Mouse (Mus musculus) limb, embryonic 12.5 days (tissue): ENCODE results near the gene Vmn1r3. TPM values are rescaled to one million over a fixed set of nuclear protein-coding genes. Genes with fewer than 3 reads are reported as not detected.
"Not testable (repeated sequence)": the region's sequence is repeated elsewhere in the genome, so short reads cannot be mapped to it uniquely, and the experiment has no call there.

ENCODE experiments used
- ATAC-seq: fragments of 200-750 bp; cut with Nextera tagmentation; 2 replicates; pipeline ENCODE4 v1.8.0; 2017; ENCODE audit warnings: low read depth, moderate TSS enrichment; ENCODE audit not compliant: insufficient number of reproducible peaks, insufficient read depth, low FRiP score, low TSS enrichment
- H3K27ac ChIP-seq: fragments of 300-500 bp; sonication (generic); 2 replicates; pipeline ENCODE4 v1.5.1; 2016; ENCODE audit warnings: mild to moderate bottlenecking, moderate library complexity
- H3K27me3 ChIP-seq: fragments of 300-500 bp; sonication (generic); 2 replicates; pipeline ENCODE4 v1.6.1; 2016; ENCODE audit warnings: mild to moderate bottlenecking, moderate library complexity
- H3K36me3 ChIP-seq: fragments of 300-500 bp; sonication (generic); 2 replicates; pipeline ENCODE4 v1.6.1; 2016; ENCODE audit warnings: mild to moderate bottlenecking, moderate library complexity
- H3K4me1 ChIP-seq: fragments of 300-500 bp; sonication (generic); replicated peaks from 2 replicates; pipeline ENCODE4 v1.6.1; 2016
- H3K4me2 ChIP-seq: fragments of 300-500 bp; sonication (generic); 2 replicates; pipeline ENCODE4 v1.6.1; 2016; ENCODE audit warnings: mild to moderate bottlenecking, moderate library complexity
- H3K4me3 ChIP-seq: fragments of 300-500 bp; sonication (generic); replicated peaks from 2 replicates; pipeline ENCODE4 v1.5.1; 2016; ENCODE audit warnings: mild to moderate bottlenecking
- H3K9ac ChIP-seq: fragments of 300-500 bp; sonication (generic); replicated peaks from 2 replicates; pipeline ENCODE4 v1.6.1; 2016; ENCODE audit warnings: mild to moderate bottlenecking, moderate library complexity
- H3K9me3 ChIP-seq: fragments of 300-500 bp; sonication (generic); 2 replicates; pipeline ENCODE4 v1.6.1; 2016; ENCODE audit warnings: mild to moderate bottlenecking, moderate library complexity
- WGBS: fragments of 180-500 bp; shearing (Covaris S2); methylation state at CpG from one replicate; pipeline ENCODE4 v1.1.7; 2016; 5-methylcytosine and 5-hydroxymethylcytosine counted together
- polyA plus RNA-seq: library from polyadenylated mRNA; unstranded; fragments of >200 nt; fragmentation: Nextera tagmentation; extraction: Ambion mirVana; gene quantifications from 2 replicates; pipeline ENCODE4 v1.2.1, GENCODE M21; 2016

Vmn1r3 gene
- polyA plus RNA-seq, result not detected in 2 replicates

GRCm38 (mm10) chr4:3185258-3185657, at the start of gene Vmn1r3:
Gene Vmn1r3, minus strand, starts transcription at chr4:3185358.
- 89% methylated on average over 1 of the region's 1 CpGs for WGBS
- not testable (repeated sequence) for ATAC-seq, H3K27me3 ChIP-seq, H3K27ac ChIP-seq, H3K9ac ChIP-seq, H3K4me2 ChIP-seq, H3K36me3 ChIP-seq, H3K4me1 ChIP-seq, H3K4me3 ChIP-seq
- peaks cover 19% of the 10 kb centered on the region for H3K9me3 ChIP-seq

DNA sequence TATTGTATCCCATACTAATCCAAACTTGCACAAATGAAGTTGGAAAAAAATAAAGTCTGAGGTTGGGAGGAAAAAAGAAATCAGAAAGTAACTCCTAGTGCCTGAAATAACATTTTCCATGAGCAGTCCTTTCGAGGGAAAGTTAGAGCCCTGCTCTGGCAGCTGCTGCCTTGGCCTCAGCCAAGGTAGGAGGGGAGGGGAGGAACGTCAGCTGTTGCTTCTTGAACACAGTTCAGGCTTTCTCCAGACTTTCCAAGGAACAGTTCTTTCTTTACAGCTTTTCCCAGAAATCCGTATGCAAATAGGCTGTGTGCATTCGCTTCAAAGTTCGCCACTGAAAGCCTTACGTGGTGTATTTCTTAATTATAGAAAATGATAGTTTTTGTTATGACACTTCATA, 46.9 kb upstream of the Vmn1r3 start:
- WGBS, result 65% methylated on average over 6 of the region's 6 CpGs
- H3K36me3 ChIP-seq, result no peaks in the 10 kb centered on the region
- no peak for ATAC-seq
- no peak overlapping the region for H3K9ac ChIP-seq
- H3K9me3 ChIP-seq, result peaks cover 35% of the 10 kb centered on the region
- peaks cover 19% of the 10 kb centered on the region for H3K27me3 ChIP-seq
- no peak overlapping the region for H3K4me3 ChIP-seq
- H3K27ac ChIP-seq, result no peak overlapping the region
- H3K4me1 ChIP-seq, result no peaks in the 10 kb centered on the region
- no peak overlapping the region for H3K4me2 ChIP-seq

GRCm38 (mm10) chr4:3230908-3231684, 45.9 kb upstream of the Vmn1r3 start:
- Histone ChIP-seq H3K4me1 (no peaks in the 10 kb centered on the region), H3K4me3 (peak overlapping the region; percentile 44), H3K9ac (peak overlapping the region; percentile 51; the same call in 1 of the 2 replicates), H3K9me3 (peaks cover 36% of the 10 kb centered on the region), H3K27ac (no peak overlapping the region), H3K27me3 (peaks cover 17% of the 10 kb centered on the region), H3K36me3 (no peaks in the 10 kb centered on the region), H3K4me2 (peak overlapping the region; percentile 75)
- ATAC-seq, result no peak
- WGBS, result 5% methylated on average over 37 of the region's 48 CpGs

- no peak overlapping the region for H3K9ac ChIP-seq
- 0 out of 2 replicates have a peak, but pooled peaks have one; percentile 40 for ATAC-seq
- H3K4me1 ChIP-seq, result no peaks in the 10 kb centered on the region
- no peak overlapping the region for H3K4me3 ChIP-seq
- WGBS, result 69% methylated on average over 4 of the region's 4 CpGs
- H3K9me3 ChIP-seq, result peaks cover 47% of the 10 kb centered on the region
- H3K27ac ChIP-seq, result no peak overlapping the region
- H3K36me3 ChIP-seq, result no peaks in the 10 kb centered on the region
- H3K4me2 ChIP-seq, result no peak overlapping the region
- peaks cover 17% of the 10 kb centered on the region for H3K27me3 ChIP-seq
Measured at GRCm38 (mm10) chr4:3229532-3229931, 44.4 kb upstream of the Vmn1r3 start.

GRCm38 (mm10) chr4:3228476-3228875, 43.3 kb upstream of the Vmn1r3 start:
- Histone ChIP-seq H3K4me1 (no peaks in the 10 kb centered on the region), H3K4me3 (no peak overlapping the region), H3K9ac (no peak overlapping the region), H3K9me3 (peaks cover 47% of the 10 kb centered on the region), H3K4me2 (no peak overlapping the region), H3K36me3 (no peaks in the 10 kb centered on the region), H3K27ac (no peak overlapping the region), H3K27me3 (peaks cover 17% of the 10 kb centered on the region)
- peak; percentile 20; the same call in 1 of the 2 replicates for ATAC-seq
- WGBS, result 69% methylated on average over 4 of the region's 4 CpGs

DNA sequence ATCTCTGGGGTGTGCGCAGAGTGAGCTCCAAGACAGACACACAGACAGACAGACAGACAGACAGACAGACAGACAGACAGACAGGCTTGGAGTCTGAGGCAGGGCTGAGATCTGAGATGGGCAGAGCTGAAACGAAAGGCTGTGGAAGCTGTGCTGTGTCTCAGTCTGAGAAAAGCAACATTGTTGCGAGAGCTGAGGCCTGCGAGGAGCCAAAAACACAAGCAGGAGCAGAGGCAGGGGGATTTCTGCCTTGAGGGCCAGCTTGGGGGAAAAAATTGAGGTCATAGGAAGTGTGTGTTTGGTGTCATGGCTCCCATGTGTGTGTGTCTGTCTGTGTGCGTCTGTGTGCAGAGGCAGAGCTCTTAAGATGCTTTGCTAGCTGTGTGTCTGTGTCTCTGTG, 42.6 kb upstream of the Vmn1r3 start:
- Histone ChIP-seq H3K36me3 (no peaks in the 10 kb centered on the region), H3K9me3 (peaks cover 47% of the 10 kb centered on the region), H3K4me3 (no peak overlapping the region), H3K9ac (no peak overlapping the region), H3K4me2 (no peak overlapping the region), H3K4me1 (no peaks in the 10 kb centered on the region), H3K27me3 (peaks cover 14% of the 10 kb centered on the region), H3K27ac (no peak overlapping the region)
- 61% methylated on average over 5 of the region's 5 CpGs for WGBS
- ATAC-seq, result no peak

- Histone ChIP-seq H3K27ac (no peak overlapping the region), H3K27me3 (peaks cover 11% of the 10 kb centered on the region), H3K4me3 (no peak overlapping the region), H3K9me3 (peaks cover 41% of the 10 kb centered on the region), H3K4me2 (no peak overlapping the region), H3K9ac (no peak overlapping the region), H3K4me1 (no peaks in the 10 kb centered on the region), H3K36me3 (no peaks in the 10 kb centered on the region)
- WGBS, result 73% methylated on average over 3 of the region's 3 CpGs
- ATAC-seq, result no peak
Measured at GRCm38 (mm10) chr4:3226488-3226887, 41.3 kb upstream of the Vmn1r3 start.

GRCm38 (mm10) chr4:3225416-3225815, 40.3 kb upstream of the Vmn1r3 start:
- WGBS, result 66% methylated on average over 3 of the region's 3 CpGs
- not testable (repeated sequence) for ATAC-seq, H3K36me3 ChIP-seq, H3K4me3 ChIP-seq, H3K27me3 ChIP-seq, H3K4me2 ChIP-seq, H3K4me1 ChIP-seq, H3K27ac ChIP-seq, H3K9ac ChIP-seq
- H3K9me3 ChIP-seq, result peaks cover 41% of the 10 kb centered on the region

- 54% methylated on average over 3 of the region's 3 CpGs for WGBS
Measured at GRCm38 (mm10) chr4:3224848-3225247, 39.7 kb upstream of the Vmn1r3 start.

GRCm38 (mm10) chr4:3223483-3224209, 38.5 kb upstream of the Vmn1r3 start:
- H3K4me2 ChIP-seq, ATAC-seq, H3K4me3 ChIP-seq, H3K9ac ChIP-seq, H3K27ac ChIP-seq, H3K36me3 ChIP-seq, H3K27me3 ChIP-seq, H3K4me1 ChIP-seq: not testable (repeated sequence)
- H3K9me3 ChIP-seq, result peaks cover 31% of the 10 kb centered on the region
- 71% methylated on average over 6 of the region's 9 CpGs for WGBS

More at GRCm38 (mm10) chr4:3224848-3225247, 39.7 kb upstream of the Vmn1r3 start:
- not testable (repeated sequence) for H3K4me2 ChIP-seq, H3K27me3 ChIP-seq, H3K9ac ChIP-seq, H3K4me3 ChIP-seq, H3K27ac ChIP-seq, H3K4me1 ChIP-seq, H3K36me3 ChIP-seq, ATAC-seq
- peaks cover 40% of the 10 kb centered on the region for H3K9me3 ChIP-seq

DNA sequence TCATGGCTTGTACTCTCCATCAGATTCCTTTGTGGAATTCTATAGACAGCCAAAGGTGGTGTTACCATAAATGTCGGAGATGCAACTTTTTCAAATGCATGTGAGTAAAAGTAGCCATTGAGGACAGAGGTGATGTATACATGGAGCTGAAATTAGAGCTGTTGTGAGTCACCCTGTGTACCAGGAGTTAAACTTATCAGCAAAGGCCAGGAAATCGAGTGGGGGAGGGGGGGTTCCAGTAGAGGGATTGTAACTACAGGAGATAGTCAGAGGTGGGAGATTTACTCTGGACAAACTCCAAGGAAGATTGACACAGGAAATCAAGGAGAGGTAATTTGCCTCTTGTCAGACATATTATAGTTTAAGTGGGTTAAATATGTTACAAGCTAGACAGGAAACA, 31.2 kb upstream of the Vmn1r3 start:
- not testable (repeated sequence) for H3K4me1 ChIP-seq, ATAC-seq, H3K36me3 ChIP-seq, H3K9ac ChIP-seq, H3K27ac ChIP-seq, H3K4me2 ChIP-seq, H3K9me3 ChIP-seq, H3K27me3 ChIP-seq, H3K4me3 ChIP-seq
- WGBS, result 78% methylated on average over 2 of the region's 2 CpGs
